Comparison of ENCODE assay signal across 15 mouse cellular contexts in the genomic region with DNA sequence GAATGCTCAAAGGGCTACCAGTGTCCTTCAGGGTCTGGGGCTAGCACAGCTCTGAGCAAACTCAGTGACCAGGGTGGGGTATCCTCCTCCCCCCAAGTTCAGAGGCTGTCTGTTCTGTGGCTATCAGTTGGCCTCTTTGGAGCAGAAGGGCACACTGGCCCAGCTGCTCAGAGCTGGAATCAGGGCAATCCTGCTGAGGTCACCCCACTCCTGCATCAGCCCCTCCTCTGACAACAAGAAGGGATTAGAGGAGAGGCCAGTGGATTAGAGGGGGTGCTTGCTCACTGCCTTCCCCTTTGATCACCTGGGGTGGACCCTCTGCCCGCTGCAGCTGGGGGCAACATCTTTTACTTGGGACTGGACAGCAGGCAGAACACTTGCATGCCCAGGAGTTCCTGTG. TPM values are rescaled to one million over a fixed set of nuclear protein-coding genes. Genes with fewer than 3 reads are reported as not detected.
A peak's percentile ranks its signal among the peaks of the same experiment; 100 is the strongest.
DNase-seq lines count a peak whose midpoint lies in the region; ATAC-seq lines count a peak whose summit lies in the region.
"Had no signal": no experiment of that assay in that cellular context is flagged by ENCODE, and none has a peak within 500 bp of the region (broad histone marks: within the 10 kb centered on the region; RNA-seq: fewer than 3 reads in every experiment).

A gene (plus strand): TSS at position 286 of the 400 bp plus-strand sequence.

- DNase-seq in forebrain, embryonic 10.5 days (ENCODE audit: extremely low spot score, low spot score): no peak
- DNase-seq in retina, postnatal 7 days (ENCODE audit: low read depth, low spot score): peak; percentile 69
- DNase-seq in urinary bladder, postnatal 10 days (ENCODE audit: low spot score): no peak
- DNase-seq in spleen, postnatal 14 days (ENCODE audit: low spot score in 2 of 2): no peak
- DNase-seq: adrenal gland, postnatal 25 days; heart, postnatal 10 days; lung, embryonic 14.5 days had no signal

- no peak within 1 kb of the TSS for H3K4me2 ChIP-seq in forebrain, embryonic 16.5 days (ENCODE audit: low read length)
- H3K4me2 ChIP-seq in midbrain, embryonic 13.5 days (replicated peaks): no peak within 1 kb of the TSS
- H3K4me2 ChIP-seq: lung, embryonic 14.5 days had no signal

- no peaks in the 10 kb centered on the region for H3K36me3 ChIP-seq in forebrain, embryonic 10.5 days (replicated peaks)
- no peaks in the 10 kb centered on the region for H3K36me3 ChIP-seq in forebrain, embryonic 16.5 days (ENCODE audit: control insufficient read depth, insufficient read depth)
- H3K36me3 ChIP-seq in megakaryocyte, embryonic 14.5 days (replicated peaks; ENCODE audit: low read length): no peaks in the 10 kb centered on the region
- no peaks in the 10 kb centered on the region for H3K36me3 ChIP-seq in midbrain, embryonic 13.5 days

- H3K27ac ChIP-seq in forebrain, embryonic 10.5 days: peak within 1 kb of the TSS; percentile 40; the same call in 1 of the 2 replicates
- H3K27ac ChIP-seq in forebrain, embryonic 16.5 days (ENCODE audit: low read length): no peak within 1 kb of the TSS
- peak within 1 kb of the TSS; percentile 58 for H3K27ac ChIP-seq in midbrain, embryonic 13.5 days
- H3K27ac ChIP-seq: kidney, postnatal 0 days had no signal

- no peaks in the 10 kb centered on the region for H3K9me3 ChIP-seq in forebrain, embryonic 10.5 days
- H3K9me3 ChIP-seq in forebrain, embryonic 16.5 days (ENCODE audit: control insufficient read depth, low read length): no peaks in the 10 kb centered on the region
- H3K9me3 ChIP-seq in megakaryocyte, embryonic 14.5 days: no peaks in the 10 kb centered on the region
- no peaks in the 10 kb centered on the region for H3K9me3 ChIP-seq in midbrain, embryonic 13.5 days

- H3K4me3 ChIP-seq in forebrain, embryonic 10.5 days: no peak within 1 kb of the TSS
- no peak within 1 kb of the TSS for H3K4me3 ChIP-seq in forebrain, embryonic 16.5 days (replicated peaks; ENCODE audit: low read length)
- H3K4me3 ChIP-seq in megakaryocyte, embryonic 14.5 days (replicated peaks): peak within 1 kb of the TSS; percentile 28
- no peak within 1 kb of the TSS for H3K4me3 ChIP-seq in midbrain, embryonic 13.5 days (replicated peaks)

- H3K4me1 ChIP-seq in forebrain, embryonic 10.5 days: peaks cover 24% of the 10 kb centered on the region
- peaks cover 15% of the 10 kb centered on the region for H3K4me1 ChIP-seq in forebrain, embryonic 16.5 days (replicated peaks; ENCODE audit: control insufficient read depth, insufficient read depth, low read length)
- peaks cover 6% of the 10 kb centered on the region for H3K4me1 ChIP-seq in megakaryocyte, embryonic 14.5 days
- peaks cover 18% of the 10 kb centered on the region for H3K4me1 ChIP-seq in midbrain, embryonic 13.5 days (replicated peaks)

- H3K27me3 ChIP-seq in forebrain, embryonic 10.5 days (ENCODE audit: poor library complexity, severe bottlenecking): no peaks in the 10 kb centered on the region
- H3K27me3 ChIP-seq in forebrain, embryonic 16.5 days (replicated peaks; ENCODE audit: control insufficient read depth, insufficient read depth, low read length): no peaks in the 10 kb centered on the region
- peaks cover 52% of the 10 kb centered on the region for H3K27me3 ChIP-seq in megakaryocyte, embryonic 14.5 days (replicated peaks)
- H3K27me3 ChIP-seq in midbrain, embryonic 13.5 days: no peaks in the 10 kb centered on the region

- ATAC-seq in forebrain, embryonic 16.5 days: no peak
- no peak for ATAC-seq in megakaryocyte, adult 5-6 weeks (ENCODE audit: poor library complexity, severe bottlenecking)
- peak; percentile 27; the same call in 1 of the 2 replicates for ATAC-seq in midbrain, embryonic 13.5 days
- ATAC-seq: activated CD4-positive, CD25-positive, alpha-beta regulatory T cell, adult 4 months; intestine, embryonic 16.5 days had no signal

- 42% methylated on average over 1 of the region's 1 CpGs for WGBS in forebrain, embryonic 10.5 days
- WGBS in forebrain, embryonic 16.5 days: 57% methylated on average over 1 of the region's 1 CpGs
- 17% methylated on average over 1 of the region's 1 CpGs for WGBS in midbrain, embryonic 13.5 days

- H3K9ac ChIP-seq in forebrain, embryonic 16.5 days (replicated peaks; ENCODE audit: low read depth, low read length): no peak within 1 kb of the TSS
- no peak within 1 kb of the TSS for H3K9ac ChIP-seq in midbrain, embryonic 13.5 days (replicated peaks)
- H3K9ac ChIP-seq: lung, embryonic 14.5 days had no signal

RNA-seq across cellular contexts. Expression of the gene that starts here (rescaled TPM):
- polyA plus RNA-seq in forebrain, embryonic 10.5 days (2016; fragmentation: Nextera tagmentation; extraction: Ambion mirVana): not detected in 2 replicates
- 0.06 and 0.75 TPM in 2 replicates for polyA plus RNA-seq in forebrain, embryonic 16.5 days (2015; fragmentation: Nextera tagmentation; extraction: Ambion mirVana)
- 0.08 TPM in 1 of 2 replicates, not detected in the other for polyA plus RNA-seq in megakaryocyte, embryonic 14.5 days (2012; ENCODE audit: insufficient read depth, low replicate concordance)
- total RNA-seq in megakaryocyte, adult 5-6 weeks (2015): 0.04 TPM in 1 of 2 replicates, not detected in the other
- total RNA-seq in megakaryocyte, adult 5-6 weeks (2017): 0.07 TPM in 1 of 2 replicates, not detected in the other
- polyA plus RNA-seq in midbrain, embryonic 13.5 days (2015; fragmentation: Nextera tagmentation; extraction: Ambion mirVana): 0.43 and 0.53 TPM in 2 replicates
- total RNA-seq: adrenal gland, postnatal 25 days; heart, postnatal 10 days had no signal
- polyA plus RNA-seq: kidney, postnatal 0 days; liver, adult 2 months had no signal

Comparison
In these comparisons a context has a peak if more than half of its experiments do, and no peak if none do; other contexts are left out.
1. Peak in ATAC-seq and H3K27ac ChIP-seq in midbrain, embryonic 13.5 days; RNA of the gene not detected or under 1 TPM.